Mouse (Mus musculus) lung, adult 2 months (tissue): ENCODE measurements around the gene Agtpbp1.

Experiments
- CTCF ChIP-seq: fragments of 200-500 bp; IDR thresholded peaks from 2 replicates; pipeline ENCODE4 v1.5.1; 2011; ENCODE audit warnings: mild to moderate bottlenecking, low read length, control low read depth; ENCODE audit not compliant: insufficient read depth
- POLR2A ChIP-seq: fragments of 200-500 bp; IDR thresholded peaks from 2 replicates; pipeline ENCODE4 v1.6.1; 2011; ENCODE audit warnings: low read depth, mild to moderate bottlenecking, control low read depth, low read length, borderline replicate concordance; ENCODE audit errors: extremely low read depth

GRCm38 (mm10) chr13:59554772-59555505 lies 30.1 kb downstream of the Agtpbp1 start:
- TF ChIP-seq POLR2A (no peak), CTCF (no peak)
